Comparison of ENCODE assay signal across 1 mouse cellular context in the genomic region with DNA sequence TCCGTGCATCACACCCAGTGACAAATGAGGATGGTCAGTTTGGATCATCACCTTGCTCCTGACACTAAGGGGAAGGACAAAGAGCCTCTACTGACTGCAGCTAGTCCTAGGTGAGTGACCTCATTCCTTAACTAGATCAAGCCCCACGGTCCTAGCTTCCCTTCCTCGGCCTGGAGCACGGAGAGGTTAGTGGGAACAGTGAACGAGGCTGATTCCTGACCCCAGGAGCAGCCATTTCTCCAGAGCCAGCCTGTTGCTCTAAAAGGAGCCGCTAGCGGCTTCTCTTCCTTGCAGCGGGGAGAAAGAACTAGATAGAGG.
TF ChIP-seq lines count a peak whose summit lies in the region.

No protein-coding gene starts in this region.

TF ChIP-seq in ES-E14, 5 proteins besides CTCF, POLR2A, EP300 and RAD21:
- no peak for TF ChIP-seq MAFK (IDR thresholded peaks at IDR 0.05; ENCODE audit: insufficient read depth, low read depth, low read length)
- TF ChIP-seq CHD2 (IDR thresholded peaks at IDR 0.05; ENCODE audit: low read depth, low read length): no peak
- TF ChIP-seq ZC3H11A (IDR thresholded peaks at IDR 0.05; ENCODE audit: borderline replicate concordance, low read depth, low read length): no peak
- TF ChIP-seq ZNF384 (IDR thresholded peaks at IDR 0.05; ENCODE audit: low read depth, low read length): no peak
- no peak for TF ChIP-seq HCFC1 (IDR thresholded peaks at IDR 0.05; ENCODE audit: borderline replicate concordance, insufficient read depth, low read length)
TF ChIP-seq in ES-E14: peak in this region for 0.
